Mouse (Mus musculus): Measurements from ENCODE around the gene Srsf12. TPM values are rescaled to one million over a fixed set of nuclear protein-coding genes. Genes with fewer than 3 reads are reported as not detected.

Srsf12 gene
- polyA plus RNA-seq (2017; shearing (Covaris generic)): 3.2 TPM

DNA sequence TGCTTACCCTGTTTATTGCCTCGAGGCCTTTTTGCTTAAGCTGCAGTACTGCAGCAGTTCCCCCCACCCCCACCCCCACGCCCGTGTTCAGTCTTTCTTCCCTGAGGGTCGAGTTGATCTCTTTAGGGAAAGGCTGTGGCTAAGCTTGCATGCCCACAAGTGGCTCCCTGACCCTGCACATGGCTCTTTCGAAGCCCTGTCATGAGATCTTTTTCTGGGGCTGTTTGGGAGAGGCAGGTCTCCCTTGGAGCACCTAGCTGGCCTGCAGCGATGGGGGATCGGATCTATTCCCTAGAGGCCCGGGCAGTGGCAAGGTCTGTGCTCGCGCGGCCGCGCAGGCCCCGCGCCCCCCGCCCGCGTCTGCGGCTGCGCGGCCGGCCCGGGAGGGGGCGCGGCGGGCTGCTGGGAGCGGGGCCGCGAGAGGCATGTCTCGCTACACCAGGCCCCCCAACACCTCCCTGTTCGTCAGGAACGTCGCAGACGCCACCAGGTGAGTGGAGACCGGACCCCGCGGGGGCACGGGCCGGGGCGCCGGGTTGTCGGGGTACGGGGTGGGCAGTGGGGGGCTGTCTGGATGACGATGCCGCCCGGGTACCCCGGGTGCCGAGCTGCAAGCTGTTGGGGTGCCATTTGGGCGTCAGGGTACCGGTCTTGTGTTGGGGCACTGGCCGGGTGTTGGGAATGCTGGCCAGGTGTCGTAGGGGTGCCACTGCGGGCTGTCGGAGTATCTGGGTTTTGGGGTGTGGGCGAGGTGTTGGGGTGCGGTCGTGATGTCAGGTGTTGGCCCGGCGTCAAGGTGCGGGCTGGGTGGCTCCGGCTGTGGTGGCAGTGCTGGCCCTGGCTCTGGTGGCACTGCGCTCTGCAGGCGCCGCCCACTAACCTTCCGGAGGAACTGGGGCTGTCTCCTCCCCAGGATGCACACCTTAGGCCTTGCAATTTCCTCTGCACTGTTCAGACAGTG is at the start of gene Srsf12:
TSS of gene Srsf12 (plus strand) at position 111 of the 961 bp plus-strand sequence.

GRCm38 (mm10) chr4:33189735-33190036 is 19.1 kb upstream of the Srsf12 start, which contains the start of gene Pm20d2:
Gene Pm20d2, minus strand, starts transcription at chr4:33189737.

Other genes with a start within 250 kb of the Srsf12 start
- 0.80 TPM for gene Rragd, start 226.0 kb upstream of the Srsf12 start, polyA plus RNA-seq (2017; shearing (Covaris generic))
- gene Ube2j1, start 177.6 kb upstream of the Srsf12 start, polyA plus RNA-seq (2017; shearing (Covaris generic)): 236 TPM
- gene Gabrr2, start 146.0 kb upstream of the Srsf12 start, polyA plus RNA-seq (2017; shearing (Covaris generic)): 5.7 TPM
- gene Gabrr1, start 76.5 kb upstream of the Srsf12 start, polyA plus RNA-seq (2017; shearing (Covaris generic)): not detected
- gene Pm20d2, start 19.3 kb upstream of the Srsf12 start, polyA plus RNA-seq (2017; shearing (Covaris generic)): not detected
- 2,085 TPM for gene Pnrc1, start 81.2 kb downstream of the Srsf12 start, polyA plus RNA-seq (2017; shearing (Covaris generic))
- gene Rngtt, start 101.3 kb downstream of the Srsf12 start, polyA plus RNA-seq (2017; shearing (Covaris generic)): 64.2 TPM

Data from effector memory CD4-positive, alpha-beta T cell, adult 5 months (primary cell).